Mouse (Mus musculus) testis, adult 2 months (tissue): ENCODE data around the gene Zfp809. TPM values are rescaled to one million over a fixed set of nuclear protein-coding genes. Genes with fewer than 3 reads are reported as not detected.

Source experiments
- H3K27ac ChIP-seq: fragments of 200-500 bp; 2 replicates; pipeline ENCODE4 v1.5.1; 2012; ENCODE audit warnings: low read depth, low read length; ENCODE audit not compliant: control insufficient read depth, insufficient read depth
- H3K27me3 ChIP-seq: fragments of 200-500 bp; 2 replicates; pipeline ENCODE4 v1.6.1; 2012; ENCODE audit warnings: mild to moderate bottlenecking, low read length, moderate library complexity; ENCODE audit not compliant: control insufficient read depth, insufficient read depth
- H3K36me3 ChIP-seq: fragments of 200-500 bp; 2 replicates; pipeline ENCODE4 v1.6.1; 2012; ENCODE audit warnings: mild to moderate bottlenecking, low read length; ENCODE audit not compliant: control insufficient read depth, insufficient read depth
- H3K4me1 ChIP-seq: fragments of 200-500 bp; 2 replicates; pipeline ENCODE4 v1.6.1; 2012; ENCODE audit warnings: low read length; ENCODE audit not compliant: control insufficient read depth, insufficient read depth
- H3K4me3 ChIP-seq: fragments of 200-500 bp; 2 replicates; pipeline ENCODE4 v1.5.1; 2012; ENCODE audit warnings: low read depth, mild to moderate bottlenecking, low read length, moderate library complexity, mixed read lengths; ENCODE audit not compliant: control insufficient read depth
- CTCF ChIP-seq: fragments of 200-500 bp; IDR thresholded peaks from 2 replicates; pipeline ENCODE4 v1.5.1; 2012; ENCODE audit warnings: low read depth, mild to moderate bottlenecking, inconsistent platforms, low read length, moderate library complexity; ENCODE audit not compliant: control insufficient read depth, insufficient read depth, insufficient replicate concordance
- POLR2A ChIP-seq: fragments of 200-500 bp; IDR thresholded peaks from 2 replicates; pipeline ENCODE4 v1.6.1; 2012; ENCODE audit warnings: low read depth, mild to moderate bottlenecking, inconsistent platforms, low read length, moderate library complexity; ENCODE audit not compliant: control insufficient read depth
- polyA plus RNA-seq: library from polyadenylated mRNA; depleted of rRNA; stranded (reverse); fragments of >200 nt; gene quantifications from 2 replicates; pipeline ENCODE4 v1.2.3, GENCODE M21; 2012; rRNA removed

Zfp809 gene
- 8.5 and 9.4 TPM in 2 replicates for polyA plus RNA-seq

DNA sequence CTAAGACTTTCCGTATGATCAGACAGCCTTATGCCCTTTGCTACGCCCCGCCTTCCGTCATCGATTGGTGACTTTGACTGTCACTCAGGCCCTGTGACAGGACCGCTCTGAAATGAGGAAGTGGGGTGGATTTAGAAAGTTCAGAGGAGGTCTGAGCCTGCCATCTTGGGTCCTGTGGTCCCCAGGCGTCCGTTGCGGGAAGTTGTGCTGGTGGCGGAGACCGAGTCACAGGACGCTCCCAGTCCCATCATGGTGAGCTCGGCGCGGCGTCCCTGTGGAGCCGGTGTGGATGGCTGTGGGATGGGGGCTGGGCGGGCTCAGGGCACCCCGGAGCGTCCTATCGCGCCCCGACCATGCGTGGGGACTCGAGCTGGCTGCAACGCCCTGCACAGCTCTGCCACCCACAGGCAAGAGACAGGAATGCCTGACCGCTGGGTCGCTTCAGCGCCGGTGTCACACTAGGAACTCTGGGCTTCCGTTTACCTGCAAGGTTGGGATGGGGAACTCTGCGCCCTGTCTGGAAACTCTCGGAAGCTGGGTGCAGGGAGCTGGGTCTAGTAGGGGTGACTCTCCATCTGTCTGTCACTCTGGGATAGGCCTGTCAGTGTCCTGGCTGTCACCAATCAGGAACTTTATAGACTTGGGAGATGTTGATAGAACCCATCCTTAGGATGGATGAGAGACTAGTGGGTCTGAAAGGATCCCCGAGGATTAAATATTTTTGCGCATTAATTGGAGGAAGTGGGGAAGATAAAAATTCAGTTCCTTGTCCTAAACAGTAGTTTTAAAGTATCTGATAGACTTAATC lies at the start of gene Zfp809:
TSS of gene Zfp809 (plus strand) at position 134 of the 808 bp plus-strand sequence.
- peaks cover 7% of the 10 kb centered on the region for H3K4me1 ChIP-seq
- no peaks in the 10 kb centered on the region for H3K36me3 ChIP-seq
- TF ChIP-seq POLR2A: peak; percentile 79
- peak; percentile 47; the same call in 1 of the 2 replicates for TF ChIP-seq CTCF
- no peaks in the 10 kb centered on the region for H3K27me3 ChIP-seq
- peak within 1 kb of the TSS; percentile 93 for H3K4me3 ChIP-seq
- peak within 1 kb of the TSS; percentile 87 for H3K27ac ChIP-seq

DNA sequence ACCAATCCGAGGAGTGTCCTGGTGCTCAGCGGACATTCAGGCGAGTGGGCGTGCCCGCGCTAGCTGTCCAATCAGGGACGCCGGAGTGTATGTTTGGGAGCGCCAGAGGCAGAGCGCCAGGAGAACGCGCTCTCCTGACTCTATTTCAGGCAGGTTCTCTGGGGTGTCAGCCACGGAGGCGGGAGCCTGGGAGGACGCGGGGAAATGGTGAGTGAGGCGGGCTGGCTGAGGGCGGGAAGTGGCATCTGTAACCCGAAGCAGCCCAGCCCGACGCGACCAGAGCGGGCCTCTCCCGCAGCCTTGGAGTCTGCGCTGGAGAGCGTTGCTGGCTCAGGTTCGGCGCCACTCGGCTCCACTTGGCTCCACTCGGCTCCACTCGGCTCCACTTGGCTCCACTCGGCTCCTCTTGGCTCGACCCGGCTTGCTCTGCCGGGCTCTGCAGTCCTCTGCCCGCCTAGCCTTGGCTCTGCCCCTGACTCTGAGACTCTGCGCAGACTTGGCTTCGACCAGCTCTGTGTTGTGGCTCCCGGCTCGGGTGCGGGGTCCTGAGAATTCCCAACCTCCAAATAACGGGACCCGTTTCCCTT lies 37.4 kb upstream of the Zfp809 start, which contains the start of gene Zfp872:
TSS of gene Zfp872 (plus strand) at position 66 of the 587 bp plus-strand sequence.
- Histone ChIP-seq H3K4me3 (peak within 1 kb of the TSS; percentile 52), H3K27ac (no peak within 1 kb of the TSS), H3K27me3 (no peaks in the 10 kb centered on the region), H3K4me1 (peaks cover 2% of the 10 kb centered on the region), H3K36me3 (no peaks in the 10 kb centered on the region)
- TF ChIP-seq POLR2A (no peak), CTCF (no peak)

DNA sequence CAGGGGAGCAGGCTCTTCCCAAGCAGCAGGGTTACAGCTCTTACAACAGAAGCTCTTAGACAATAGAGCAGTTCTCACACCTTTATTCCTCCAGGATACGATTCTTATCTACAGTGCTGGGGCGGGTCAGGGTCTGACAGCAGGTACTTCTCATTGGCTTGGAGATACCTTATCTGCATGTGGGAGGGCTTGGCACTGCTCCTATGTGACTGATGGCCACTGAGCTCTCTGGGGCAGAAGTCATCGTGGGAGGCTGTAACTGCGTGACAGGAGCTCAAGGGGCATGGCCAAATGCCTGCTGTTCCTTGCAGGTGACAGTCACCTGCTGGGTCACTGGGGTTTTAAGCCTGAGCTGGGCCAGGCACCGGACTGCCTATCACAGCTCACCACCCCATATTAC lies 29.1 kb upstream of the Zfp809 start:
- Histone ChIP-seq H3K4me1 (no peaks in the 10 kb centered on the region), H3K4me3 (no peak overlapping the region), H3K36me3 (no peaks in the 10 kb centered on the region), H3K27me3 (no peaks in the 10 kb centered on the region), H3K27ac (no peak overlapping the region)
- no peak for TF ChIP-seq CTCF
- TF ChIP-seq POLR2A: no peak

DNA sequence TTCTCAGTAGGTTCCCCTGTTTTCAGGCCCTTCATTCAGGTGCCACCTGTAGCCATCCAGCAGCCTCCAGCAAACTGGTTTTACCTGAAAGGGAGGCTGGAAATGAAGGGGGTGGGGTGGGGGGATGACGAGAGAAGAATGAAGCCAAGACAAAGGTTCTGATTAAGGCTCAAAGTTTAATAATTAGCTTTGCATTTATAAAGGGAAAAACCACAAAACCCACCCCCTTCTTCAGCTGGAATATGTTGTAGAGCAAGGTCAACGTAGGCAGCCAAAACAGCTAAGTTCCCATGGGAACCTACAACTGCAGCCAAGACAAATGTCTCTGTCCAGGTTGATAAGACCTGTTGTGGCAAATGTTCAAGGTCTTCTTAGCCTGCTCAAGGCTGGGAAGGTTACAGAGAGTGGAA lies 11.7 kb upstream of the Zfp809 start:
- H3K36me3 ChIP-seq: no peaks in the 10 kb centered on the region
- no peak overlapping the region; the same call in 1 of the 2 replicates for H3K27ac ChIP-seq

DNA sequence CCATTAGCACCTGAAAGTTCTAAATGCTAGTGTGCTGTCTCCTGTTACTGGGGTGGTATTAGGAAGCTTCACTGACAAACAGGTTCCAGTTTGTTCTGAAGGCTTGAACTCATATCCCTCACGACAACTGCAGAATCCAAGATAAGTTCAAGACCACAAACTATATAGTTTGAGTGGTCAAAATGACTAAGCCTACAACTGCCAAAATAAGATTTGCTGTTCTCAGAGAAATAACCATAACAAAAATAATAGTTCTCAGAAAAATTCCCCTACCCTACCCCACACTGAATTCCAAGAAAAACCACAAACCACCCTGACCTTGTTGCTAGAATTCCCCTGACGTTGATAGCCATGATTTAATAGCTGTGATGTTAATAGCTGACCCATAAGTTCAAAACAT lies 11.0 kb upstream of the Zfp809 start:
- Histone ChIP-seq H3K27me3 (no peaks in the 10 kb centered on the region), H3K4me1 (no peaks in the 10 kb centered on the region), H3K36me3 (no peaks in the 10 kb centered on the region), H3K27ac (no peak overlapping the region), H3K4me3 (no peak overlapping the region)
- no peak for TF ChIP-seq POLR2A

More for the DNA sequence above, 11.7 kb upstream of the Zfp809 start:
- no peaks in the 10 kb centered on the region for H3K4me1 ChIP-seq
- H3K27me3 ChIP-seq: no peaks in the 10 kb centered on the region
- H3K4me3 ChIP-seq: no peak overlapping the region
- TF ChIP-seq POLR2A: no peak
- no peak for TF ChIP-seq CTCF

DNA sequence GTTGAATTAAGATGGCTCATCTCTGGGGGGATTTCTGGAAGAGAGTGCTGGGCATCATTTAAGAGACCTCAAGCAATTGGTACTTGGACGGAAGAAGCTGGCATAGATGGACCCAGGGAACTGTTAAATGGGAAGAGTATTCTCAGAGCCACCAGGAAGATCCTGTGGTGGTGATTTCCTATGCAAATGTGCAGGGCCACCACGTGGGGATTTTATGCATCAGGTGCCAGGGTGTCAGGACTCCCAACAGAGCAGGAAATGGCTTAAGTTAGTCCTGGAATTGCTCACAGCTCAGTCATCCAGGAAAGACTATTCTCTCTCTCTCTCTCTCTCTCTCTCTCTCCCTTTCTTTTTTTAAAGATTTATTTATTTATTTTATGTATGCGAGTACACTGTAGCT lies 8.8 kb upstream of the Zfp809 start:
- Histone ChIP-seq H3K27me3 (no peaks in the 10 kb centered on the region), H3K4me3 (no peak overlapping the region), H3K4me1 (no peaks in the 10 kb centered on the region), H3K27ac (no peak overlapping the region), H3K36me3 (no peaks in the 10 kb centered on the region)
- TF ChIP-seq POLR2A: no peak

DNA sequence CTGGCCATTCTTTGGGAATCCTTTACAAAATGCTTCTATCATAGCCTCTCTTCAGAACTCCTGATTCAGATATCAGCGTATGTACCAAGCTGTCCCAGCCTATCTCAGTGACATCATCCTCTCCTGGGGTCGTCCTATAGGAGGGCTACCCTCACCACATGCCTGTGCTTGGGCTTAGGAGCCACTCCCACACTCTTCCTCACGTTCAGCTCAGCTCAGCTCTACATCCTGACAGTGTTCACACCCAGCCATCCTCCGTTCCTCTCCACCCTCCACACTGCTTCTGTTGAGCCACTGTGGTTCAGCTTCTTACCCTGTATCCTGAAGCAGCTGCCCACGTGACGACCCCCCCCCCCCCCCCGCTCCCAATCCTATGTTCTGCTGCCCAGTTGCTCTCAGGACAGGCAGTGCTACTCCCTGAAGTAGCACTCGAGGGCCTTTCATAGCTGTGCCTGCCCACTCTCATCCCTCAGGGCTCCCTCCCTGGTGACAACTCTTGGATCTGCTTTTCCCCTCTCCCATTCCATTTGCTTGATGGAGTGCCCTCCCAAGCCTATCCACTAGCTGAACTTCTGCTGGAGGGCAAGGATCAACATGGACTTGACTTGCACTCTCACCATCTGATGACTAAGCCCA lies 7.5 kb upstream of the Zfp809 start:
- Histone ChIP-seq H3K27ac (no peak overlapping the region), H3K4me1 (no peaks in the 10 kb centered on the region), H3K27me3 (no peaks in the 10 kb centered on the region), H3K36me3 (no peaks in the 10 kb centered on the region), H3K4me3 (no peak overlapping the region)
- no peak for TF ChIP-seq CTCF
- TF ChIP-seq POLR2A: no peak
